Mouse (Mus musculus) cerebellum, adult 9-10 months (tissue): ENCODE measurements around the gene Tsen2.
A peak's percentile ranks its signal among the peaks of the same experiment; 100 is the strongest.

ENCODE experiments used
- DNase-seq: peaks from one replicate; pipeline ENCODE4 v3.0.0; 2022

The Tsen2 gene

GRCm38 (mm10) chr6:115606461-115606860, 62.0 kb downstream of the Tsen2 start:
- DNase-seq: no peak

GRCm38 (mm10) chr6:115607429-115607828, 63.0 kb downstream of the Tsen2 start:
- peak; percentile 50 for DNase-seq

GRCm38 (mm10) chr6:115609121-115609520, 64.7 kb downstream of the Tsen2 start:
- no peak for DNase-seq

GRCm38 (mm10) chr6:115610301-115610700, 65.8 kb downstream of the Tsen2 start:
- no peak for DNase-seq

- no peak for DNase-seq
These were observed 69.3 kb downstream of the Tsen2 start for GRCm38 (mm10) chr6:115613793-115614192.

- DNase-seq: no peak
These were observed 71.5 kb downstream of the Tsen2 start for GRCm38 (mm10) chr6:115615983-115616382.

DNA sequence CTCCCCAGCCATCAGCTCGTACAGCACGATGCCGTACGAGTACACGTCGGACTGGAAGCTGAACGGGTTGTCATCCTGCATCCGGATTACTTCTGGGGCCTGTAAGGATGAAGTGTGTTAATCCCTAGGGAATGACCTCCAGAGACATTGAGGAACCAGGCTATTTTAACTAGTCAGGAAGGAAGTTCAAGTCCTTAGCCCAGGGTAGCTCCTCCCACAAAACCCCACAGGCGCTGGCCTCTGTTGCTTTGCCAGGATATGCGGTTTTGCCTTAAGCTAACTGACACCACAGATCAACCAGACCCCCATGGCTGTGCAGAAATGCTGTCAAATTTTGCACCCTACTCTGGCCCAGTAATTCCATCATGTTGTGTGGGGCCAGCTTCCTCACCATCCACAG, 75.4 kb downstream of the Tsen2 start:
- no peak for DNase-seq

- no peak for DNase-seq
These were observed 76.5 kb downstream of the Tsen2 start for GRCm38 (mm10) chr6:115620942-115621341.

DNA sequence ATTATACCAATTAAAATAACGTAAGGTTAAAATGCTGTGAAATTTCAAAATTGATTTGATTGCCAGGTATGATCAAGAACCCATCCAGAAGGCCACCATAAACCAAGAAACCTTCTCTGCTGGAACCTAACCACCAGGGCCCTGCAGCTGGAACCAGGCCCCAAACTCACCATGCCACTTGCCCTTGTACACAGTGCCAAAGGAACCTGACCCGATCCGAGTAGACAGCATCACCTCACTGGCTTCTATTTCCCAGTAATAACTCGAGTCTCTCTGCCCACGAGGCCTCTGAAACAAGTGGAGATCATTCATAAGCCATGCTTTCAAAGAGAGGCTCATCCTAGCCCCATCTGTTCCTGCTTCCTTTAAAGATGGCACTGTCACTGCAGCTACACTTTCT, 81.7 kb downstream of the Tsen2 start:
- no peak for DNase-seq
